Mouse (Mus musculus) T-helper 17 cell (primary cell): ENCODE measurements around the gene Trpm2.
"Not testable (repeated sequence)": the region's sequence is repeated elsewhere in the genome, so short reads cannot be mapped to it uniquely, and the experiment has no call there.

Experiments
- in situ Hi-C, 2 experiments: fragments of 300-600 bp; cut with MboI, MseI; formaldehyde crosslinking; loops; 1 replicate in 1 of 2; 2 replicates in 1 of 2; pipeline ENCODE4 v1.15.1; 2025; ENCODE audit warnings: high pct_unique_total_duplicates in 2 of 2

The Trpm2 gene

GRCm38 (mm10) chr10:77970481-77970880 lies at the start of gene Trpm2:
Gene Trpm2, minus strand, starts transcription at chr10:77970563.
- in situ Hi-C loops: loop anchor here in 1 of 2 experiments (5.0 kb wide), 1 partner anchor 43 kb away; no protein-coding TSS in a partner anchor

GRCm38 (mm10) chr10:78019984-78020383 lies 49.6 kb upstream of the Trpm2 start:
- in situ Hi-C loops: loop anchor here in 1 of 2 experiments (10.0 kb wide), 1 partner anchor 385 kb away; no protein-coding TSS in a partner anchor

DNA sequence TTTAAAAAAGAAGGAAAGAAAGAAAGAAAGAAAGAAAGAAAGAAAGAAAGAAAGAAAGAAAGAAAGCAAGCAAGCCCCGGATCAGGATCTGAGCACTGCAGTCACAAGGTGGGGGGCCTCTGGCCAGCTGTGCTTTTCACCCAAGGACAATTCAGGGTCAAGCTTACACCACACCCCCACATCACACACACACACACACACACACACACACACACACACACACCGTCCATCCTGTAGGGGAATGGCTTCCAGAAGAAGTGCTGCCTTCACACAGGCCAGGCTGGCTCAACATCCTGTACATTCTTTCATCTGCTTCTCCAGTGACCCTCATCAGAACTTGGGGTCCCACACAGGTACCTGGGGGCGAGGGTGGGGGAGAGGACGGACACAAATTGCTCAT lies 48.9 kb upstream of the Trpm2 start:
- in situ Hi-C loops: no loop called here

DNA sequence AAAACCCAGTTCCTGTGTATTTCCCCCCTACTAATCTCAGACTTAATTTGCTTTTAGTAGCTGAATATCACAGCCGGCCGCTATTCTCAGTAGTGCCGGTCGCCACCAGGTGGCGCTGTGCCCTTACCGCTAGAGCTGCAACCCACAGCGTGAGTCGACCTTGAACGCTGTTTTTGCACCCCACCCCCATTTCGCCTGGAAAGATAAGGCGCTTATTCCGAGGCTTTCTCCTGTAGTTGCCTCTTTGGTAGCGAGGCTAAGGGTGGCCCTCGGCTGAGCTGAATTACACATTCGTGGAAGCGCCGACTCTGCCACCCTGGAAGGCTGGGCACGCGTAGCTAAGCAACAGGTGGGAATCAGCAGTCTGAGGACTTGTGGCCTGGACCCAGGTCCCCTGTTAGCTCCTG lies 48.4 kb upstream of the Trpm2 start:
- in situ Hi-C loops: no loop called here

DNA sequence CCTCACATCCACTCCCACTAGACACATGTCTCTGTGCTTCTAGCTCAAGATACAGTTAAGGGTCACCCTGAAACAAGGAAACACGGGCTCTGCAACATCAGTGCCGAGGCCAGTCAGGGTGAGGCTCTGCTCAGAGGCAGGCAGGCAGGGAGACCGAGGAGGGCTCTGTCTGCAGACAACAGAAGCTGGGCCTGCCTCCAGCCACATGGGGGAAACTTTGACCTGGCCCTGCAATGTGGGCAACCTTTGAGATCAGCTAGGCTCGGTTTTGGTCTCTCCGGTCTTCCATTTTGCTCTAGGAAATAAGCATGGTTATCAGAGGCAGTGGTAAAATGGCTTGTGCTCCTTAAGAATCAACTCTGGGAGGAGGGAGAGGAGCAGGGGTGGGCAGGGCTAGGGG lies 46.0 kb upstream of the Trpm2 start:
- in situ Hi-C loops: no loop called here

DNA sequence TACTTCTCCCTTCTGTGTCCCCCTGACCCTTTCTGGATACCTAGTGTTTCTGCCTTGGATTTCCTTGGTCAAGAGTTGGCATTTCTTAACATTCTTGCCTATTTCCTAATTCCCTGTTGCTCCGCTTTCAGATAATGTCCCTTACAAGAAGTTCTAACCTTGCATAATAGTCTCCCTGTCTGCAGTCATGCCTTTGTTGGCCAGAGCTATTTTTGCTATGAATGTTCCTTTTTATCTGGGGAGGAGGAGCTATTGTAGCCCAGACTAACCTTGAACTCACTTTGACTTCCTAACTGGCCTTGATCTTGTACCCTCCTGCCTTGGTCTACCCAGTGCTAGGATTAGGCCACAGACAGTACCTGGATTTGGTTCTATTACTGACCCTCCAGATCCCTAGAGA lies 45.1 kb upstream of the Trpm2 start:
- in situ Hi-C loops: no loop called here

DNA sequence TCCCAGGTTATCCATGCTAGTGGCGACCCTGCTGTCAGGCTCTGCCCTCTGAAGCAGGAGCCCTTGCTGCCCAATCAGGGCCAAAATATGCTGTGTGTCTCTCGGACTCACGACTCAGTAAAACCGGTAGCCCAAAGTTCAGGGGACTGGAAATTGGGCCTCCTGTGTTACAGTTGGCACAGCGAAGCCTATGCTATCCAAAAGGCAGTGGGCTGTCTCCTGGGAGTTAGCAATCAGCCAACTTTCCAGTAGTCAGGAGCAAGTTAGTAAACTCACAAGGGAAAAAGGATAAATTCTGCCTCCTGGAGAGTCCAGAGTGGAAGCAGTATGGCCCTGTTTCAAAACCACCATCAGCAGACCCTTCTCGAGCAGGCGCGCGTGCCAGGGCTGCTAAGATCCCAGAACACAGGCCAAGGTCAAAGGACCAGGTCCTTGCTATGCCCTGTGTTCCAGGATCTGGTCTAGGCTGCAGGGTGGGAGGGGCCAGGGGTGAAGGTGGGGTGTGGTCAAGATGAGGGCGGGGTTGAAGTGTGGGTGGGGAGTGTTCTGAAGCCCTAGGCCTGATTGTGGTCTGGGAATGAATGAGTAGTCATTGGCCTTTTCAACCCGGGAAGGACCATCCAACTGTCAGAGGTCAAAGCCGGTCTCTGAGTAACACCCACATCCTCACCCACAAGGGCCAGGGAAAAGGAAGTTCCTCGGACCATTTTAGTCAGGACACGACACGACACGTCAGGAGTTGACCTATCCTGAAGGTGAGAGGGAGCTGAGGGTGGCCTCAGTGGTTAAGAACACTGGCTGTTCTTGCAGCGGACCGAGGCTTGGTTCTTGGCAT lies 42.5 kb upstream of the Trpm2 start:
- in situ Hi-C loops: no loop called here

GRCm38 (mm10) chr10:78011116-78011515 lies 40.8 kb upstream of the Trpm2 start:
- in situ Hi-C loops: not testable (repeated sequence)

GRCm38 (mm10) chr10:78010335-78010734 lies 40.0 kb upstream of the Trpm2 start:
- in situ Hi-C loops: no loop called here

GRCm38 (mm10) chr10:78009945-78010293 lies 39.6 kb upstream of the Trpm2 start, which contains the start of gene Pfkl:
Gene Pfkl, minus strand, starts transcription at chr10:78010083.
- in situ Hi-C loops: no loop called here

DNA sequence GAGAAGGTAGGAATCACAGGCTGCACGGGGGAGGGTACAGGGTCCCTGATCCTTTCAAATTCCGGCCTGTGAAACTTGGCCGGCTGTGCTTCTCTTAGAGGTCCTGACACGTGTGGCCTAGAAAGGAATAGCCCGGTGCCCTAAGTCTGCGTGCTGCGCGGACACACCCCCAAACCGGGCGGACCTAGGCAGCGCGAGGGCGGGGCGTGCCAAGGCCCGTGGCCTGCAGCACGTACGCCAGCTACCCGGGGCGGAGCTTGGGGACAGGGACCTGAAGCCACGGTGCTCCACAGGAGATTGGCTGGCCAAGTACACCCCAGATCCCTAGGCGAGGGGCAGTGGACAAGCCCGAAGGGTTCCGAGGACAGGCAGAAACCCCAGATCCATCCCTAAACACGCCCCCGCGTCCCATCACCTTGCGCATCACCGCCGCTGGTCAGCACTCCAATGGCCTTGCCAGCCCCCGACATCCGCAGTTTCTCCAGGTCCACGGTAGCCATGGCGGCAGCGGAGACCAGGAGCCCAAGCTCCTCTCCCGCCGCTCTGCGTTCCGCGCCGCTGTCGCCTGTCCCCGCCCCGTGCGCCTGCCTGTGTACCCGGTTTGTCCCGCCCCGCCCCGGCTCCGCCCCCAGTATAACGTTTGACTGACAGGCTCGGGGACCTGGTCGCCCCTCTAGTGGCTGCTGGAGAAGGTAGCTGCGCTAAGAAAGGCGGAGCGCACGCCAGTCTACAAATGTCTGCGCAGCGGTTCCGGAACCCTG lies 39.0 kb upstream of the Trpm2 start:
- in situ Hi-C loops: no loop called here

- in situ Hi-C loops: no loop called here
These were observed 37.8 kb upstream of the Trpm2 start for GRCm38 (mm10) chr10:78008169-78008568.

GRCm38 (mm10) chr10:78007203-78007602 lies 36.8 kb upstream of the Trpm2 start:
- in situ Hi-C loops: no loop called here

- in situ Hi-C loops: no loop called here
These were observed 35.6 kb upstream of the Trpm2 start for GRCm38 (mm10) chr10:78005791-78006438.

- in situ Hi-C loops: no loop called here
These were observed 34.2 kb upstream of the Trpm2 start for GRCm38 (mm10) chr10:78004479-78005100.

DNA sequence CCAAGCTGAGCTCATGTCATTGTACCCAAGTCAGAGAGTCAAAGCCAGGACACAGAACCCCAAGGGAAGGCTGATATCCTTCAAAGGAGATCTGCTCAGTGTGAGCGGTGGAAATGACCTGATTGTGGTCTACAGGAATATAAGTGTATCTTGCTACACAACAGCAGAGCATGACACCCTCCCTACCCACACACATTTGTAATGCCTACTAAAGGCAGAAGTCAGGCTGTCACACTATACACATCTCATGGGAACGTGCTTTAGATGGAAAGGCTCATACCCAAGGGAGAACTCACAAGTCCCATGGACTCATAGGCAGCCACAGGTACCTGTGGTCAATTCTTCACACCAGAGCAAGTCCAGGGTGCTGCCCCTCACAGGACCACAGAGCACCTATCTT lies 32.0 kb upstream of the Trpm2 start:
- in situ Hi-C loops: no loop called here

DNA sequence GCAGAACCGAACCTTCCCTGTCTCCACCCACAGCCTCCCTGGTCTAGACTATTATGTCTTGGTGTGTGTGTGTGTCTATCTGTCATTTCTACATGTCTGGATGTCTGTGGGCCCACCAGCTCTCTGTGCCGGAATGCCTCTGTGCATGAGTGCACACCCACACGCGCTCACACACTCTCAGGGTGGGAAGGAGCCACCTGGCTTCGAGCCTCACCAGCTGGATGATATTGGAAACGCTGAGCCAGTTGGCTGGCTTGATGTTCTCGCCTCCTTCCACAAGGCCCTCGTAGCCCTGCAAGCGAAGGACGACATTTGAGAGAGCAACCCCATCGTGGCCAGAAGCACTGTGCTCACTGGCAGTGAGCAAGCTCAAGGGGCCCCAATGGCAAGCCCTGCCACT lies 31.4 kb upstream of the Trpm2 start:
- in situ Hi-C loops: no loop called here

GRCm38 (mm10) chr10:78000200-78000599 lies 29.8 kb upstream of the Trpm2 start:
- in situ Hi-C loops: no loop called here

DNA sequence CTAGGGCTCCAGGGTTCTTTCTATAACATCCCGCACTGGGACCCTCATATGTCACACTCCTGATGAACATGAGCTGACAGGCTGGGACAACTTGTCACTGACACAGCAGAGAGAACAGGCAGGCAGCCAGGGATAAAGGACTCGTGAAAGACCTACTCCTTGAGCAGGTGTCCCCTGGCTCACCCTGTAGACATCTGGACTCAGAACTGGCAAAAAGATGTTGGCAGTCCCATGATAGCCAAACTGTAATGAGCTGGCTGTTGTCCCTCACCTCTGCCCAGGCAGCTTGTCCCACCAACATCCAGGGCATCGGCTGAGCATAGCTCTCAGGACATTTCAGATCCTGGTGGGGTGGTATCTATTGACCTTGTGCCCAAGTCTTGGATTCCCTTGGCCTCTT lies 25.3 kb upstream of the Trpm2 start:
- in situ Hi-C loops: loop anchor here in 1 of 2 experiments (25.0 kb wide), 1 partner anchor 1717 kb away; the partner anchor contains the start of genes Bsg and Hcn2

GRCm38 (mm10) chr10:77985775-77986174 lies 15.4 kb upstream of the Trpm2 start:
- in situ Hi-C loops: loop anchor here (5.0 to 25.0 kb wide), 3 partner anchors 177 to 1727 kb away; partner anchors contain the start of genes Bsg (in 1 of the 2), Hcn2 (in 1 of the 2) and Ilvbl (in 1 of the 2)

GRCm38 (mm10) chr10:77984660-77985059 lies 14.3 kb upstream of the Trpm2 start:
- in situ Hi-C loops: loop anchor here (5.0 to 25.0 kb wide), 3 partner anchors 178 to 1728 kb away; partner anchors contain the start of genes Bsg (in 1 of the 2), Hcn2 (in 1 of the 2) and Ilvbl (in 1 of the 2)
